21 mouse cellular contexts compared by ENCODE assay signal in the genomic region with DNA sequence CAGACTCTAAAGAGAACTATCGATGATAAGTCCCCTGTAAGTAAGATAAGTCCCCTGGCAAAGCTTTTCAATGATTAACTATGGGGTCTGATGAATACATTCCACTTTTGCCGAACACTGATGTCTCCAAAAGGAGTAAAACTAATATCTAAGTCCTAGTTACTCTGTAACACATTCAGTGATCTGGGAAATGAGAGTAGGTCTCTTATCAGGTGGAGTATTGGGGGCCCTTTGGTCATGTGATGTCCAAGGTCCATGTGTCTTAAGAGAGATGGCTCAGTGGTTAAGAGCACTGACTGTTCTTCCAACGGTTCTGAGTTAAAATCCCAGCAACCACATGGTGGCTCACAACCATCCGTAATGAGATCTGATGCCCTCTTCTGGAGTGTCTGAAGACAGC.
DNase-seq lines count a peak whose midpoint lies in the region; ATAC-seq and TF ChIP-seq lines count a peak whose summit lies in the region.
"Had no signal": no experiment of that assay in that cellular context is flagged by ENCODE, and none has a peak within 500 bp of the region (broad histone marks: within the 10 kb centered on the region; RNA-seq: fewer than 3 reads in every experiment).

No protein-coding gene starts in this region.

- no peak overlapping the region for H3K27ac ChIP-seq in intestine, embryonic 14.5 days (ENCODE audit: low read depth)
- H3K27ac ChIP-seq in intestine, embryonic 15.5 days: no peak overlapping the region
- H3K27ac ChIP-seq in intestine, embryonic 16.5 days (ENCODE audit: low read length): no peak overlapping the region
- no peak overlapping the region for H3K27ac ChIP-seq in intestine, postnatal 0 days (ENCODE audit: low read depth, low read length)

- 74% methylated on average over 4 of the region's 4 CpGs for WGBS in intestine, embryonic 14.5 days
- 69% methylated on average over 4 of the region's 4 CpGs for WGBS in intestine, embryonic 15.5 days
- 59% methylated on average over 4 of the region's 4 CpGs for WGBS in intestine, embryonic 16.5 days
- 50% methylated on average over 4 of the region's 4 CpGs for WGBS in intestine, postnatal 0 days

- H3K4me2 ChIP-seq in intestine, embryonic 14.5 days (ENCODE audit: low read length): no peak overlapping the region
- no peak overlapping the region for H3K4me2 ChIP-seq in intestine, embryonic 15.5 days (replicated peaks)
- H3K4me2 ChIP-seq in intestine, embryonic 16.5 days (ENCODE audit: low read depth, low read length): no peak overlapping the region
- H3K4me2 ChIP-seq in intestine, postnatal 0 days (replicated peaks; ENCODE audit: low read depth): no peak overlapping the region

- no peak for TF ChIP-seq CTCF in intestine, postnatal 0 days (IDR thresholded peaks at IDR 0.05; ENCODE audit: low read depth)

- no peak overlapping the region for H3K4me3 ChIP-seq in intestine, embryonic 14.5 days (ENCODE audit: low read depth, low read length)
- H3K4me3 ChIP-seq in intestine, embryonic 15.5 days (replicated peaks): no peak overlapping the region
- H3K4me3 ChIP-seq in intestine, embryonic 16.5 days (ENCODE audit: low read length): no peak overlapping the region
- no peak overlapping the region for H3K4me3 ChIP-seq in intestine, postnatal 0 days (ENCODE audit: low read depth, low read length)

- no peaks in the 10 kb centered on the region for H3K4me1 ChIP-seq in intestine, embryonic 14.5 days (replicated peaks; ENCODE audit: control insufficient read depth, insufficient read depth, low read length)
- H3K4me1 ChIP-seq in intestine, embryonic 15.5 days (replicated peaks): no peaks in the 10 kb centered on the region
- no peaks in the 10 kb centered on the region for H3K4me1 ChIP-seq in intestine, embryonic 16.5 days (ENCODE audit: control insufficient read depth, insufficient read depth, low read length)
- H3K4me1 ChIP-seq in intestine, postnatal 0 days (replicated peaks; ENCODE audit: control insufficient read depth, insufficient read depth, low read length): no peaks in the 10 kb centered on the region

- H3K9ac ChIP-seq in intestine, embryonic 14.5 days (ENCODE audit: low read length): no peak overlapping the region
- no peak overlapping the region for H3K9ac ChIP-seq in intestine, embryonic 15.5 days
- H3K9ac ChIP-seq in intestine, embryonic 16.5 days (ENCODE audit: low read depth, low read length): no peak overlapping the region
- no peak overlapping the region for H3K9ac ChIP-seq in intestine, postnatal 0 days (ENCODE audit: low read depth, low read length)

- H3K27me3 ChIP-seq in intestine, embryonic 14.5 days (replicated peaks; ENCODE audit: control insufficient read depth, insufficient read depth, low read length): no peaks in the 10 kb centered on the region
- no peaks in the 10 kb centered on the region for H3K27me3 ChIP-seq in intestine, embryonic 15.5 days (replicated peaks)
- H3K27me3 ChIP-seq in intestine, embryonic 16.5 days (replicated peaks; ENCODE audit: control insufficient read depth, insufficient read depth, low read length): no peaks in the 10 kb centered on the region
- no peaks in the 10 kb centered on the region for H3K27me3 ChIP-seq in intestine, postnatal 0 days (replicated peaks; ENCODE audit: control insufficient read depth, insufficient read depth, low read length)
- H3K27me3 ChIP-seq: Patski had no signal

- peak; percentile 72; the same call in 1 of the 2 replicates for ATAC-seq in intestine, embryonic 14.5 days (replicated peaks; ENCODE audit: low FRiP score, low TSS enrichment, low read depth)
- peak; percentile 95 for ATAC-seq in intestine, embryonic 15.5 days
- peak; percentile 97 for ATAC-seq in intestine, embryonic 16.5 days
- peak; percentile 43; the same call in 1 of the 2 replicates for ATAC-seq in intestine, postnatal 0 days
- ATAC-seq: activated CD4-positive, CD25-positive, alpha-beta regulatory T cell, adult 4 months; CD4-positive, CD25-positive, alpha-beta regulatory T cell, adult 4 months; Patski had no signal

- H3K36me3 ChIP-seq in intestine, embryonic 14.5 days (ENCODE audit: control insufficient read depth, insufficient read depth, low read length): no peaks in the 10 kb centered on the region
- H3K36me3 ChIP-seq in intestine, embryonic 15.5 days: no peaks in the 10 kb centered on the region
- no peaks in the 10 kb centered on the region for H3K36me3 ChIP-seq in intestine, embryonic 16.5 days (ENCODE audit: control insufficient read depth, insufficient read depth, low read length)
- no peaks in the 10 kb centered on the region for H3K36me3 ChIP-seq in intestine, postnatal 0 days (ENCODE audit: control insufficient read depth, insufficient read depth)
- H3K36me3 ChIP-seq: G1E had no signal

- DNase-seq in intestine, embryonic 14.5 days (ENCODE audit: low spot score): no peak
- DNase-seq in cerebellum, postnatal 25 days: no peak
- DNase-seq in thymus, postnatal 14 days: no peak
- no peak for DNase-seq in cerebellum, adult 8-10 months
- no peak for DNase-seq in adrenal gland, adult 2 months
- DNase-seq: adrenal gland, adult 8-10 months; adrenal gland, postnatal 10 days; adrenal gland, postnatal 14 days; adrenal gland, postnatal 25 days; adrenal gland, postnatal 36 days; B cell, adult 2 months; cerebellum, adult 11 months; cerebellum, adult 11-12 months; cerebellum, adult 18-20 months had no signal

- no peaks in the 10 kb centered on the region for H3K9me3 ChIP-seq in intestine, embryonic 14.5 days (ENCODE audit: control insufficient read depth, low read length)
- no peaks in the 10 kb centered on the region for H3K9me3 ChIP-seq in intestine, embryonic 15.5 days
- H3K9me3 ChIP-seq in intestine, embryonic 16.5 days (ENCODE audit: control insufficient read depth, low read length): no peaks in the 10 kb centered on the region
- no peaks in the 10 kb centered on the region for H3K9me3 ChIP-seq in intestine, postnatal 0 days (ENCODE audit: control insufficient read depth)
- H3K9me3 ChIP-seq: G1E had no signal

Comparison
In these comparisons a context has a peak if more than half of its experiments do, and no peak if none do; other contexts are left out.
1. ATAC-seq: peak in every context shown above with its lines; median percentile 97 in intestine, embryonic 16.5 days; 95 in intestine, embryonic 15.5 days; 72 in intestine, embryonic 14.5 days; 43 in intestine, postnatal 0 days.